Mouse (Mus musculus) limb, embryonic 14.5 days (tissue): ENCODE results near the gene Hist1h2bn. TPM values are rescaled to one million over a fixed set of nuclear protein-coding genes. Genes with fewer than 3 reads are reported as not detected.
"Not testable (repeated sequence)": the region's sequence is repeated elsewhere in the genome, so short reads cannot be mapped to it uniquely, and the experiment has no call there.

Source experiments
- ATAC-seq: fragments of 200-750 bp; cut with Nextera tagmentation; 2 replicates; pipeline ENCODE4 v1.8.0; 2017; ENCODE audit warnings: low read depth, moderate number of reproducible peaks, moderate TSS enrichment; ENCODE audit not compliant: low FRiP score
- DNase-seq: peaks from one replicate; pipeline ENCODE4 v3.0.0-alpha.2; 2015; ENCODE audit warnings: low spot score
- H3K27ac ChIP-seq: fragments of 300-500 bp; sonication (generic); replicated peaks from 2 replicates; pipeline ENCODE4 v1.5.1; 2014; ENCODE audit warnings: low read depth, mild to moderate bottlenecking, low read length, moderate library complexity, mixed read lengths
- H3K27me3 ChIP-seq: fragments of 300-500 bp; sonication (generic); 2 replicates; pipeline ENCODE4 v1.6.1; 2014; ENCODE audit warnings: low read length, mixed read lengths; ENCODE audit not compliant: control insufficient read depth, insufficient read depth
- H3K36me3 ChIP-seq: fragments of 300-500 bp; sonication (generic); 2 replicates; pipeline ENCODE4 v1.6.1; 2014; ENCODE audit warnings: mild to moderate bottlenecking, low read length, moderate library complexity, mixed read lengths; ENCODE audit not compliant: control insufficient read depth, insufficient read depth
- H3K4me1 ChIP-seq: fragments of 300-500 bp; sonication (generic); 2 replicates; pipeline ENCODE4 v1.6.1; 2014; ENCODE audit warnings: antibody characterized with exemption, low read length, mixed read lengths; ENCODE audit not compliant: control insufficient read depth, insufficient read depth
- H3K4me2 ChIP-seq: fragments of 300-500 bp; sonication (generic); replicated peaks from 2 replicates; pipeline ENCODE4 v1.6.1; 2014; ENCODE audit warnings: low read depth, mild to moderate bottlenecking, low read length, moderate library complexity; ENCODE audit not compliant: severe bottlenecking
- H3K4me3 ChIP-seq: fragments of 300-500 bp; sonication (generic); replicated peaks from 2 replicates; pipeline ENCODE4 v1.5.1; 2014; ENCODE audit warnings: low read length
- H3K9ac ChIP-seq: fragments of 300-500 bp; sonication (generic); 2 replicates; pipeline ENCODE4 v1.6.1; 2014; ENCODE audit warnings: mild to moderate bottlenecking, low read depth, low read length, moderate library complexity; ENCODE audit not compliant: severe bottlenecking
- H3K9me3 ChIP-seq: fragments of 300-500 bp; sonication (generic); 2 replicates; pipeline ENCODE4 v1.6.1; 2016; ENCODE audit warnings: low read length; ENCODE audit not compliant: control insufficient read depth
- POLR2A ChIP-seq: fragments of 200-500 bp; IDR thresholded peaks from 2 replicates; pipeline ENCODE4 v1.8.0; 2012; ENCODE audit warnings: inconsistent platforms, mild to moderate bottlenecking, moderate library complexity, borderline replicate concordance; ENCODE audit not compliant: insufficient read depth, insufficient read length; ENCODE audit errors: extremely low read depth
- WGBS: fragments of 180-500 bp; shearing (Covaris S2); extraction: QIAGEN DNeasy Blood & Tissue Kit; methylation state at CpG from one replicate; pipeline ENCODE4 v1.1.7; 2014; 5-methylcytosine and 5-hydroxymethylcytosine counted together
- microRNA-seq: library from miRNA; unstranded; fragments of <30 nt; microRNA quantifications from one replicate; pipeline ENCODE4, GENCODE M21; 2016
- polyA plus RNA-seq, 2 experiments: library from polyadenylated mRNA; depleted of rRNA in 1 of 2; stranded (reverse) in 1 of 2; unstranded in 1 of 2; fragments of >200 nt; fragmentation: Nextera tagmentation in 1 of 2; extraction: Ambion mirVana in 1 of 2; gene quantifications; 2 replicates each; pipeline versions ENCODE4 v1.2.1 to v1.2.3; 2012 to 2014

Hist1h2bn gene
- polyA plus RNA-seq, 2 experiments: 3.4 to 18.4 TPM

DNA sequence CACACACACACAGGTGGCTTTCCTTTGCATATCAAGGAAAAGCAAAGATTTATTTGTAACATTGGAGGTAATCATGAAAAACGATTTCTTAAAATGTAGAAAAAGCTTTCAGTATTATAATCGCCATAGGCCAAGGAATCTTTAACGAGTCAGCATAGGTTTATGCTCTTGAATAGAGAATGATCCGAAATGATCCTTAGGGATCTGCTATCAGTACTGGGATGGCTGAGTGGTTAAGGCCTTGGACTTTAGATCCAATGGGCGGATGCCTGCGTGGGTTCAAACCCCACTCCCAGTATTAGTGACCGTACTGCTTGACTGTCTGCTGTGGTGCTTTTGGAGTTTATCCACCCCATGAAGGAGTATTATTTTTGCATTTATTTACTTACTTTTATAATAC lies 41.7 kb downstream of the Hist1h2bn start:
- Histone ChIP-seq H3K4me3 (no peak overlapping the region), H3K9ac (no peak overlapping the region), H3K27me3 (no peaks in the 10 kb centered on the region), H3K27ac (no peak overlapping the region), H3K36me3 (no peaks in the 10 kb centered on the region), H3K4me2 (no peak overlapping the region), H3K9me3 (no peaks in the 10 kb centered on the region), H3K4me1 (0 out of 2 replicates have a peak, but pooled peaks cover 4% of the 10 kb centered on the region)
- 87% methylated on average over 7 of the region's 7 CpGs for WGBS
- DNase-seq: no peak
- no peak for TF ChIP-seq POLR2A
- no peak for ATAC-seq

DNA sequence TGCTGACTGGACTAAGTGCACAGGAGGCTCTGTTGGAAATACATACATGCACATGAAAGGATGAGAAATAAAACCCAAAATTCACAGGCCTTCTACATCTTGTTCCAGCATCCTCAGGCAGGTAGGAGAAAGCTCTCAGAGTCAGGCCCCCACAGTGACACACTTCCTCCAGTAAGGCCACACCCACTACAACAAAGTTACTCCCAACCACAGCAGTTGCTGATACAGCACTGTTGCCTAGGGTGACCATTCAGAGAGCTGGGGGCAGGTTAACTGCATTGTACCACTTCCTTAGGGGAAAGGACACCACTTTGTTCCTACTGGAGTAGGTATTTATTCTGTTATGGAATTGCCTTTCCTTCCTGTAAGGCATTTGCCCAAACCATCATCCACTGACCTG lies 43.2 kb downstream of the Hist1h2bn start:
- not testable (repeated sequence) for H3K4me1 ChIP-seq, ATAC-seq, DNase-seq, H3K36me3 ChIP-seq, H3K4me2 ChIP-seq, H3K27ac ChIP-seq, H3K4me3 ChIP-seq, H3K9ac ChIP-seq, H3K27me3 ChIP-seq, H3K9me3 ChIP-seq

DNA sequence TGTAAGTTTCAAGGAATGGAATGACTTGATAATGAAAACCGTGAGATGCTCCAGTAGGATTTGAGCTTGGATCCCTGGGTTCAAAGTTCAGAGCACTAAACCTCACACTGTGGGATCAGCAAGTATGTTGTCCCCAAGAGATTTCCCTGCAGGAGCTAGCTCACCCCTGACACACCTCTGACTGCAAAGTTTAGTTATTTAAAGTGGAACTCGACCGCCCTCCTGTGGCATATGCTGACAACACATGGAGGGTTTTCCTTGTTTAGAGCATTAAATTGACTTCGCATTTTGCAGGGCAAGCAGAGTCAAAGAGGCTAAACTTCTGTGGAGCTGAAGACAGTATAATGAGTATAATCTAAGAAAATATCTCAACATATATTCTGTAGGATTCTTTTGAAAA lies 49.1 kb downstream of the Hist1h2bn start:
- ATAC-seq: peak; percentile 79
- not testable (repeated sequence) for H3K27ac ChIP-seq, H3K27me3 ChIP-seq, DNase-seq, H3K36me3 ChIP-seq, H3K4me3 ChIP-seq, H3K4me1 ChIP-seq, H3K9me3 ChIP-seq, H3K4me2 ChIP-seq, H3K9ac ChIP-seq
- WGBS: no CpG with 5 or more reads among the region's 4 CpGs

Small RNA genes within 50 kb of the gene (microRNA-seq; reads per million reads assigned to microRNA genes)
- gene Gm44346: not detected
- not detected for gene Gm44357
- not detected for gene Gm44367
- not detected for gene Gm44454

Other genes starting within 250 kb of the Hist1h2bn start
- 12.9 and 16.2 TPM in 2 replicates for gene Zkscan8, start 223.0 kb upstream of the Hist1h2bn start, polyA plus RNA-seq (2012; rRNA removed)
- gene Zkscan8, start 223.0 kb upstream of the Hist1h2bn start, polyA plus RNA-seq (2014; fragmentation: Nextera tagmentation; extraction: Ambion mirVana): 8.8 and 10.0 TPM in 2 replicates
- not detected in 2 replicates for gene Olfr1366, start 211.3 kb upstream of the Hist1h2bn start, polyA plus RNA-seq (2012; rRNA removed)
- 0.15 and 0.30 TPM in 2 replicates for gene Olfr1366, start 211.3 kb upstream of the Hist1h2bn start, polyA plus RNA-seq (2014; fragmentation: Nextera tagmentation; extraction: Ambion mirVana)
- not detected in 2 replicates for gene Olfr1535, start 194.2 kb upstream of the Hist1h2bn start, polyA plus RNA-seq (2012; rRNA removed)
- gene Olfr1535, start 194.2 kb upstream of the Hist1h2bn start, polyA plus RNA-seq (2014; fragmentation: Nextera tagmentation; extraction: Ambion mirVana): not detected in 2 replicates
- gene Olfr1364, start 172.4 kb upstream of the Hist1h2bn start, polyA plus RNA-seq (2012; rRNA removed): not detected in 2 replicates
- not detected in 2 replicates for gene Olfr1364, start 172.4 kb upstream of the Hist1h2bn start, polyA plus RNA-seq (2014; fragmentation: Nextera tagmentation; extraction: Ambion mirVana)
- not detected in 2 replicates for gene Olfr1362, start 140.1 kb upstream of the Hist1h2bn start, polyA plus RNA-seq (2012; rRNA removed)
- gene Olfr1362, start 140.1 kb upstream of the Hist1h2bn start, polyA plus RNA-seq (2014; fragmentation: Nextera tagmentation; extraction: Ambion mirVana): not detected in 2 replicates
- gene Olfr11, start 111.6 kb upstream of the Hist1h2bn start, polyA plus RNA-seq (2012; rRNA removed): not detected in 2 replicates
- gene Olfr11, start 111.6 kb upstream of the Hist1h2bn start, polyA plus RNA-seq (2014; fragmentation: Nextera tagmentation; extraction: Ambion mirVana): not detected in 2 replicates
- gene Olfr1361, start 90.7 kb upstream of the Hist1h2bn start, polyA plus RNA-seq (2012; rRNA removed): not detected in 2 replicates
- not detected in 2 replicates for gene Olfr1361, start 90.7 kb upstream of the Hist1h2bn start, polyA plus RNA-seq (2014; fragmentation: Nextera tagmentation; extraction: Ambion mirVana)
- gene Olfr1360, start 76.7 kb upstream of the Hist1h2bn start, polyA plus RNA-seq (2012; rRNA removed): not detected in 2 replicates
- not detected in 2 replicates for gene Olfr1360, start 76.7 kb upstream of the Hist1h2bn start, polyA plus RNA-seq (2014; fragmentation: Nextera tagmentation; extraction: Ambion mirVana)
- not detected in 2 replicates for gene Olfr1359, start 56.0 kb upstream of the Hist1h2bn start, polyA plus RNA-seq (2012; rRNA removed)
- not detected in 2 replicates for gene Olfr1359, start 56.0 kb upstream of the Hist1h2bn start, polyA plus RNA-seq (2014; fragmentation: Nextera tagmentation; extraction: Ambion mirVana)
- 15.9 and 20.8 TPM in 2 replicates for gene Hist1h2bl, start 38.0 kb upstream of the Hist1h2bn start, polyA plus RNA-seq (2012; rRNA removed)
- 2.4 and 4.4 TPM in 2 replicates for gene Hist1h2bl, start 38.0 kb upstream of the Hist1h2bn start, polyA plus RNA-seq (2014; fragmentation: Nextera tagmentation; extraction: Ambion mirVana)
- gene Hist1h2ai, start 37.7 kb upstream of the Hist1h2bn start, polyA plus RNA-seq (2012; rRNA removed): 17.5 and 34.8 TPM in 2 replicates
- gene Hist1h2ai, start 37.7 kb upstream of the Hist1h2bn start, polyA plus RNA-seq (2014; fragmentation: Nextera tagmentation; extraction: Ambion mirVana): 30.7 and 38.1 TPM in 2 replicates
- 34.5 and 61.8 TPM in 2 replicates for gene Hist1h3h, start 36.5 kb upstream of the Hist1h2bn start, polyA plus RNA-seq (2012; rRNA removed)
- gene Hist1h3h, start 36.5 kb upstream of the Hist1h2bn start, polyA plus RNA-seq (2014; fragmentation: Nextera tagmentation; extraction: Ambion mirVana): 18.4 and 18.6 TPM in 2 replicates
- 15.1 and 19.3 TPM in 2 replicates for gene Hist1h2bm, start 32.1 kb upstream of the Hist1h2bn start, polyA plus RNA-seq (2012; rRNA removed)
- 4.8 and 6.3 TPM in 2 replicates for gene Hist1h2bm, start 32.1 kb upstream of the Hist1h2bn start, polyA plus RNA-seq (2014; fragmentation: Nextera tagmentation; extraction: Ambion mirVana)
- 13.7 and 13.8 TPM in 2 replicates for gene Hist1h4j, start 19.1 kb upstream of the Hist1h2bn start, polyA plus RNA-seq (2012; rRNA removed)
- gene Hist1h4j, start 19.1 kb upstream of the Hist1h2bn start, polyA plus RNA-seq (2014; fragmentation: Nextera tagmentation; extraction: Ambion mirVana): 1.00 and 1.3 TPM in 2 replicates
- gene Hist1h4k, start 3.6 kb upstream of the Hist1h2bn start, polyA plus RNA-seq (2012; rRNA removed): 22.1 and 22.3 TPM in 2 replicates
- gene Hist1h4k, start 3.6 kb upstream of the Hist1h2bn start, polyA plus RNA-seq (2014; fragmentation: Nextera tagmentation; extraction: Ambion mirVana): 1.4 and 4.0 TPM in 2 replicates
- 26.8 and 28.1 TPM in 2 replicates for gene Hist1h2ak, start 296 bp upstream of the Hist1h2bn start, polyA plus RNA-seq (2012; rRNA removed)
- gene Hist1h2ak, start 296 bp upstream of the Hist1h2bn start, polyA plus RNA-seq (2014; fragmentation: Nextera tagmentation; extraction: Ambion mirVana): 11.0 and 17.9 TPM in 2 replicates
- gene Hist1h1b, start 26.5 kb downstream of the Hist1h2bn start, polyA plus RNA-seq (2012; rRNA removed): 5.9 and 6.7 TPM in 2 replicates
- 8.9 and 13.0 TPM in 2 replicates for gene Hist1h1b, start 26.5 kb downstream of the Hist1h2bn start, polyA plus RNA-seq (2014; fragmentation: Nextera tagmentation; extraction: Ambion mirVana)
- gene Hist1h3i, start 29.2 kb downstream of the Hist1h2bn start, polyA plus RNA-seq (2012; rRNA removed): 39.9 and 59.2 TPM in 2 replicates
- 142 and 166 TPM in 2 replicates for gene Hist1h3i, start 29.2 kb downstream of the Hist1h2bn start, polyA plus RNA-seq (2014; fragmentation: Nextera tagmentation; extraction: Ambion mirVana)
- 9.3 and 19.2 TPM in 2 replicates for gene Hist1h2an, start 33.1 kb downstream of the Hist1h2bn start, polyA plus RNA-seq (2012; rRNA removed)
- gene Hist1h2an, start 33.1 kb downstream of the Hist1h2bn start, polyA plus RNA-seq (2014; fragmentation: Nextera tagmentation; extraction: Ambion mirVana): 6.1 and 8.1 TPM in 2 replicates
- 1.8 and 2.2 TPM in 2 replicates for gene Hist1h2bp, start 33.3 kb downstream of the Hist1h2bn start, polyA plus RNA-seq (2012; rRNA removed)
- gene Hist1h2bp, start 33.3 kb downstream of the Hist1h2bn start, polyA plus RNA-seq (2014; fragmentation: Nextera tagmentation; extraction: Ambion mirVana): 1.9 and 2.1 TPM in 2 replicates
- 18.4 and 18.7 TPM in 2 replicates for gene Hist1h2bq, start 56.1 kb downstream of the Hist1h2bn start, polyA plus RNA-seq (2012; rRNA removed)
- gene Hist1h2bq, start 56.1 kb downstream of the Hist1h2bn start, polyA plus RNA-seq (2014; fragmentation: Nextera tagmentation; extraction: Ambion mirVana): 20.2 and 24.7 TPM in 2 replicates
- not detected in 2 replicates for gene Hist1h2ao, start 56.3 kb downstream of the Hist1h2bn start, polyA plus RNA-seq (2012; rRNA removed)
- 2.1 TPM in 1 of 2 replicates, not detected in the other for gene Hist1h2ao, start 56.3 kb downstream of the Hist1h2bn start, polyA plus RNA-seq (2014; fragmentation: Nextera tagmentation; extraction: Ambion mirVana)
- not detected in 2 replicates for gene Hist1h4m, start 57.6 kb downstream of the Hist1h2bn start, polyA plus RNA-seq (2012; rRNA removed)
- not detected in 2 replicates for gene Hist1h4m, start 57.6 kb downstream of the Hist1h2bn start, polyA plus RNA-seq (2014; fragmentation: Nextera tagmentation; extraction: Ambion mirVana)
- gene Hist1h4n, start 78.1 kb downstream of the Hist1h2bn start, polyA plus RNA-seq (2012; rRNA removed): 30.3 and 31.8 TPM in 2 replicates
- 15.6 and 21.5 TPM in 2 replicates for gene Hist1h4n, start 78.1 kb downstream of the Hist1h2bn start, polyA plus RNA-seq (2014; fragmentation: Nextera tagmentation; extraction: Ambion mirVana)
- 60.6 and 133 TPM in 2 replicates for gene Hist1h2ap, start 79.4 kb downstream of the Hist1h2bn start, polyA plus RNA-seq (2012; rRNA removed)
- gene Hist1h2ap, start 79.4 kb downstream of the Hist1h2bn start, polyA plus RNA-seq (2014; fragmentation: Nextera tagmentation; extraction: Ambion mirVana): 3,378 and 3,605 TPM in 2 replicates
- 7.1 and 24.1 TPM in 2 replicates for gene Hist1h2br, start 79.6 kb downstream of the Hist1h2bn start, polyA plus RNA-seq (2012; rRNA removed)
- 19.2 and 25.2 TPM in 2 replicates for gene Hist1h2br, start 79.6 kb downstream of the Hist1h2bn start, polyA plus RNA-seq (2014; fragmentation: Nextera tagmentation; extraction: Ambion mirVana)
- gene Zfp184, start 191.0 kb downstream of the Hist1h2bn start, polyA plus RNA-seq (2012; rRNA removed): 7.5 and 8.3 TPM in 2 replicates
- 12.7 and 17.2 TPM in 2 replicates for gene Zfp184, start 191.0 kb downstream of the Hist1h2bn start, polyA plus RNA-seq (2014; fragmentation: Nextera tagmentation; extraction: Ambion mirVana)
- gene Pom121l2, start 227.1 kb downstream of the Hist1h2bn start, polyA plus RNA-seq (2012; rRNA removed): 0.09 and 0.17 TPM in 2 replicates
- gene Pom121l2, start 227.1 kb downstream of the Hist1h2bn start, polyA plus RNA-seq (2014; fragmentation: Nextera tagmentation; extraction: Ambion mirVana): 0.11 and 0.18 TPM in 2 replicates